Mouse (Mus musculus): Measurements from ENCODE around the gene Vmn1r40. TPM values are rescaled to one million over a fixed set of nuclear protein-coding genes. Genes with fewer than 3 reads are reported as not detected.

The Vmn1r40 gene
- polyA plus RNA-seq, 1 experiment from 2014 or later, result not detected

- Histone ChIP-seq H3K27ac (no peak overlapping the region), H3K4me3 (ENCODE audit: inconsistent target) (no peak overlapping the region), H3K36me3 (ENCODE audit: inconsistent target) (no peaks in the 10 kb centered on the region), H3K79me2 (ENCODE audit: inconsistent target) (no peaks in the 10 kb centered on the region)
- WGBS (ENCODE audit: missing documents), result 14% methylated on average over 8 of the region's 8 CpGs
Observed at GRCm38 (mm10) chr6:89680155-89680554, 27.2 kb upstream of the Vmn1r40 start.

GRCm38 (mm10) chr6:89684231-89684630, 23.1 kb upstream of the Vmn1r40 start:
- Histone ChIP-seq H3K79me2 (ENCODE audit: inconsistent target) (no peaks in the 10 kb centered on the region), H3K36me3 (ENCODE audit: inconsistent target) (no peaks in the 10 kb centered on the region), H3K4me3 (ENCODE audit: inconsistent target) (no peak overlapping the region), H3K27ac (no peak overlapping the region)
- 73% methylated on average over 1 of the region's 1 CpGs for WGBS (ENCODE audit: missing documents)

- Histone ChIP-seq H3K27ac (no peak overlapping the region), H3K4me3 (ENCODE audit: inconsistent target) (no peak overlapping the region), H3K36me3 (ENCODE audit: inconsistent target) (no peaks in the 10 kb centered on the region), H3K79me2 (ENCODE audit: inconsistent target) (no peaks in the 10 kb centered on the region)
- WGBS (ENCODE audit: missing documents), result 90% methylated on average over 1 of the region's 1 CpGs
Observed at GRCm38 (mm10) chr6:89687100-89687499, 20.2 kb upstream of the Vmn1r40 start.

GRCm38 (mm10) chr6:89706624-89707023, 716 bp upstream of the Vmn1r40 start:
- no peak overlapping the region for H3K27ac ChIP-seq
- no peaks in the 10 kb centered on the region for H3K36me3 ChIP-seq (ENCODE audit: inconsistent target)
- H3K4me3 ChIP-seq (ENCODE audit: inconsistent target), result no peak overlapping the region
- no peaks in the 10 kb centered on the region for H3K79me2 ChIP-seq (ENCODE audit: inconsistent target)
- 75% methylated on average over 2 of the region's 2 CpGs for WGBS (ENCODE audit: missing documents)

- Histone ChIP-seq H3K4me3 (ENCODE audit: inconsistent target) (no peak overlapping the region), H3K27ac (no peak overlapping the region), H3K79me2 (ENCODE audit: inconsistent target) (no peaks in the 10 kb centered on the region), H3K36me3 (ENCODE audit: inconsistent target) (no peaks in the 10 kb centered on the region)
Observed at GRCm38 (mm10) chr6:89718051-89718450, 10.7 kb downstream of the Vmn1r40 start.

GRCm38 (mm10) chr6:89740466-89740865, 33.1 kb downstream of the Vmn1r40 start, which contains the start of gene Vmn1r41:
Gene Vmn1r41 (plus strand): TSS chr6:89740766.
- Histone ChIP-seq H3K27ac (no peak within 1 kb of the TSS), H3K79me2 (ENCODE audit: inconsistent target) (no peaks in the 10 kb centered on the region), H3K36me3 (ENCODE audit: inconsistent target) (no peaks in the 10 kb centered on the region), H3K4me3 (ENCODE audit: inconsistent target) (no peak within 1 kb of the TSS)

GRCm38 (mm10) chr6:89742811-89743210, 35.5 kb downstream of the Vmn1r40 start:
- H3K4me3 ChIP-seq (ENCODE audit: inconsistent target), result no peak overlapping the region
- no peaks in the 10 kb centered on the region for H3K79me2 ChIP-seq (ENCODE audit: inconsistent target)
- H3K36me3 ChIP-seq (ENCODE audit: inconsistent target), result no peaks in the 10 kb centered on the region
- no peak overlapping the region for H3K27ac ChIP-seq

Other genes with a start within 250 kb of the Vmn1r40 start
- 5.9 to 13.0 TPM (median 6.1 TPM) in 3 replicates for gene Chchd6, start 111.9 kb upstream of the Vmn1r40 start, polyA plus RNA-seq (2018)
- 3.2 to 5.9 TPM (median 5.0 TPM) in 3 replicates for gene Txnrd3, start 63.6 kb upstream of the Vmn1r40 start, polyA plus RNA-seq (2018)
- gene Vmn1r41, start 33.2 kb downstream of the Vmn1r40 start, polyA plus RNA-seq (2018), result not detected in 3 replicates
- not detected in 3 replicates for gene Vmn1r42, start 168.9 kb downstream of the Vmn1r40 start, polyA plus RNA-seq (2018)
- not detected in 3 replicates for gene Vmn1r43, start 168.9 kb downstream of the Vmn1r40 start, polyA plus RNA-seq (2018)
- gene Vmn1r44, start 176.1 kb downstream of the Vmn1r40 start, polyA plus RNA-seq (2018), result not detected in 3 replicates
- not detected in 3 replicates for gene Vmn1r45, start 233.1 kb downstream of the Vmn1r40 start, polyA plus RNA-seq (2018)